Mouse (Mus musculus) lung, embryonic 15.5 days (tissue): Measurements from ENCODE around the gene Maml2. TPM values are rescaled to one million over a fixed set of nuclear protein-coding genes. Genes with fewer than 3 reads are reported as not detected.

ENCODE experiments used
- ATAC-seq: fragments of 200-750 bp; cut with Nextera tagmentation; 2 replicates; pipeline ENCODE4 v1.8.0; 2017; ENCODE audit warnings: moderate number of reproducible peaks, borderline replicate concordance; ENCODE audit not compliant: low FRiP score, low TSS enrichment; ENCODE audit errors: extremely low read depth
- H3K27ac ChIP-seq: fragments of 300-500 bp; sonication (generic); 2 replicates; pipeline ENCODE4 v1.5.1; 2015; ENCODE audit warnings: moderate library complexity, mild to moderate bottlenecking, inconsistent platforms
- H3K27me3 ChIP-seq: fragments of 300-500 bp; sonication (generic); 2 replicates; pipeline ENCODE4 v1.6.1; 2015; ENCODE audit warnings: inconsistent platforms
- H3K36me3 ChIP-seq: fragments of 300-500 bp; sonication (generic); 2 replicates; pipeline ENCODE4 v1.6.1; 2015; ENCODE audit warnings: inconsistent platforms
- H3K4me1 ChIP-seq: fragments of 300-500 bp; sonication (generic); 2 replicates; pipeline ENCODE4 v1.6.1; 2015; ENCODE audit warnings: inconsistent platforms
- H3K4me2 ChIP-seq: fragments of 300-500 bp; sonication (generic); 2 replicates; pipeline ENCODE4 v1.6.1; 2015; ENCODE audit warnings: inconsistent platforms, mild to moderate bottlenecking, moderate library complexity
- H3K4me3 ChIP-seq: fragments of 300-500 bp; sonication (generic); 2 replicates; pipeline ENCODE4 v1.5.1; 2015; ENCODE audit warnings: mild to moderate bottlenecking, inconsistent platforms
- H3K9ac ChIP-seq: fragments of 300-500 bp; sonication (generic); 2 replicates; pipeline ENCODE4 v1.6.1; 2015; ENCODE audit warnings: inconsistent platforms
- H3K9me3 ChIP-seq: fragments of 300-500 bp; sonication (generic); 2 replicates; pipeline ENCODE4 v1.6.1; 2016; ENCODE audit warnings: inconsistent platforms
- WGBS: fragments of 180-500 bp; shearing (Covaris S2); methylation state at CpG from one replicate; pipeline ENCODE4 v1.1.7; 2015; 5-methylcytosine and 5-hydroxymethylcytosine counted together
- polyA plus RNA-seq: library from polyadenylated mRNA; unstranded; fragments of >200 nt; fragmentation: Nextera tagmentation; extraction: Ambion mirVana; gene quantifications from 2 replicates; pipeline ENCODE4 v1.2.1, GENCODE M21; 2015

Maml2 gene
- polyA plus RNA-seq, 1 experiment from 2014 or later = 14.5 TPM

DNA sequence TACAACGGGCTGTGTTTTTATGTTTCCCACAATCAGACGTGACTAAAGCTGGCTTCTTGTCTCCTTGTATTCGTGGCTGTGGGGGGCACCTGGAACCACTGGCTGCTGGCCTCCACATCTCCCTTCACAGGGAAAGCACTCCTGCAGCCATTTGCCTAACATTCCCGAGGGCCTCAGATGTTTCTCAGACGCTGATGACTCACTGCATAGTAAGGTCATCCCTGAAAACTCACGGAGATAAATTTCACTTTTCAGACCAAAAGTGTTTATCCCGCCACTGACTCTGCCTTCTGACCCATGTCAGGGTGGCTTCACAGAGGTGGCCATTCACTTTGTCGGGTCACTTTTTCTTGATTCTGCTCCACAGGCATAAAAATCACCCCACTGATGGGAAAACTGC lies 246.4 kb downstream of the Maml2 start:
- no peaks in the 10 kb centered on the region for H3K9me3 ChIP-seq
- H3K4me2 ChIP-seq = no peak overlapping the region
- no peak overlapping the region for H3K4me3 ChIP-seq
- no peak overlapping the region for H3K9ac ChIP-seq
- no peak for ATAC-seq
- H3K36me3 ChIP-seq = no peaks in the 10 kb centered on the region
- peaks cover 13% of the 10 kb centered on the region for H3K4me1 ChIP-seq
- no peaks in the 10 kb centered on the region for H3K27me3 ChIP-seq
- 52% methylated on average over 8 of the region's 8 CpGs for WGBS
- H3K27ac ChIP-seq = no peak overlapping the region

DNA sequence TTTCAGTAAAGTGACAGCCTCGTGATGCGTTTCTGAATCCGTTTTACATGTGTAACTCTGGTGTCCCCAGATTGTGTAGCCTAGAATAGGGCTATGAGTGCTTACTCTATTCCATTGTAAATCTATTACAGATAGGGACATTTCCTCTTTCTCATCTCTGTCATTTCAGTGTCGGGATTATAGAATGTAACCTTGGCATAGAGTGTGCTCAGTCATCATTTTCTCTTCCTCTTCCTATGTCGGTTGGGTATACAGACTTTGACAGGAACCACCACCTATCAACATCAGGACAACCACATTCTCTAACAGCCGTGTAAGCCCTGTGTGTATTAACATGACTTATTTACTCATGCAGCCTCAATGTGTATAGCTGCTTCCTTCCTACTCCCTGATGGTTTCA lies 248.0 kb downstream of the Maml2 start:
- ATAC-seq = no peak
- WGBS = 64% methylated on average over 6 of the region's 6 CpGs
- H3K9me3 ChIP-seq = no peaks in the 10 kb centered on the region
- H3K4me3 ChIP-seq = no peak overlapping the region
- H3K4me2 ChIP-seq = no peak overlapping the region
- peaks cover 9% of the 10 kb centered on the region for H3K4me1 ChIP-seq
- no peaks in the 10 kb centered on the region for H3K27me3 ChIP-seq
- H3K27ac ChIP-seq = no peak overlapping the region
- no peaks in the 10 kb centered on the region for H3K36me3 ChIP-seq
- H3K9ac ChIP-seq = no peak overlapping the region

DNA sequence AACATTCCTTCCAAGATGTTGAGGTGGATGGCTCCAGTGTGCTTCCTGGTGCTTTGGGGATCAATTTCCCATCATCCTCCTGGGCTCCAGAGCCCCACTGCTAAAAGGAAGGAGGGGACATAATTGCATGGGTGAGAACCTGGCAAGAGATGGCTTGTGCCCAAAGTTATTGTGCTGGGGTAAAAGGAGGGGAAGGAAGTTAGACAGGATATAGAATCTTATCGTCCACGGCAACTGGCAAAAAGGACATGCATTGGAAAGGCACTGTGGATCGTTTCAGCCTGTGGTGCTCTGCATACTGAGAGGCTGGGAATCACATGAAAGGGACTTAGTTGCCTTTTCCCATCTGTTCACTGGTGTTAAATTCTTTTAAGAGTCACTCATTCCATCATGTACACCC lies 252.2 kb downstream of the Maml2 start:
- Histone ChIP-seq H3K27me3 (no peaks in the 10 kb centered on the region), H3K36me3 (no peaks in the 10 kb centered on the region), H3K9ac (no peak overlapping the region), H3K4me1 (0 out of 2 replicates have a peak, but pooled peaks cover 3% of the 10 kb centered on the region), H3K27ac (no peak overlapping the region), H3K9me3 (no peaks in the 10 kb centered on the region), H3K4me3 (no peak overlapping the region), H3K4me2 (no peak overlapping the region)
- 57% methylated on average over 3 of the region's 3 CpGs for WGBS
- no peak for ATAC-seq

DNA sequence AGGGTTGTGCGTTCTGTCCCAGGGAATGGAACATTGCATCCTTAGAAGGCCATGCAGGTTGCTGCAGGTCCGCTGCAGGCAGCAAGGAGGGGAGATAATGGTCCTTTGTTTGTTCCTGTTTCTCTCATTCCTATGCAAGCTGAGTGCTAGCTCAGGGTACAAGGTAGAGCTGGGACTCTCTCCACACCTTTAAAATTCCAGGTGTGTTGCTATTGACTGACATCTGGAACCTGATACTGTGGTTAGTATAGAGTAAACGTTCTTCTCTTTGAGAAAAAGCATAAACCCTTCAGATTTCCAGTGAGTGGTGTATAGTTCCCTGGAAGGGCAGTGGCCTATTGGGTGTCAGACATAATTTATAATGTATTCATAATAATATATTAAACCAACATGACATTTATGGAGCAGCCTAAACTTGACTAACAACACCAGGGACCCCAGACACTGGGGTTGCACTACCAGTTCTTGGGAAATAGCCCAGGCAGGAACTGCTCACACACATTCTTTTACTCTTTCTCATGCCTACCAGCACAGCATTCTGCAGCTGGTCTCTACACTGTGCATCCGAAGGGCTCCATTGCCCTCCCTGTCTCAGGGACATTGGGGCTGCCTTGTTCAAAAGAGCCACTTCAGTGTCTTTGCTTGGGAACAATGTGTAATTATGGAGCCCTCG lies 254.8 kb downstream of the Maml2 start:
- ATAC-seq = no peak
- no peak overlapping the region for H3K27ac ChIP-seq
- no peak overlapping the region for H3K4me3 ChIP-seq
- H3K4me1 ChIP-seq = 0 out of 2 replicates have a peak, but pooled peaks cover 3% of the 10 kb centered on the region
- H3K4me2 ChIP-seq = no peak overlapping the region
- no peaks in the 10 kb centered on the region for H3K27me3 ChIP-seq
- H3K9me3 ChIP-seq = no peaks in the 10 kb centered on the region
- no peaks in the 10 kb centered on the region for H3K36me3 ChIP-seq
- no peak overlapping the region for H3K9ac ChIP-seq
- 55% methylated on average over 5 of the region's 5 CpGs for WGBS

DNA sequence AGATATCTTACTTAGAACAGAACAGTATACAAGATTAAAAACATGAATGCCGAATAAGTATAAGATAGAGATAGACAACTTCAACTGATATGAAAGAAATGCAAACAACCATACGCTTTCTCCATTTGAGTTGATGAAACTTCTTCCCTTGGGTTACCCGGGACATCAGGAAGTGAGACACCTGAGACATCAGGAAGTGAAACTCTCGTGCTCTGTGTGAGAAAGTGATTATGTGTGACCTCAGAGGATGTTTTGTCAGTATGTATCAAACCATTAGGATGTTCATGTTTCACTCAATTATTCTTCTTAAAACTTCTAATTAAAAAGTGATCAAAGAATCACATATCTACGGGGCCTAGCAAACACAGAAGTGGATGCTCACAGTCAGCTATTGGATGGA lies 257.0 kb downstream of the Maml2 start:
- Histone ChIP-seq H3K9ac (no peak overlapping the region), H3K36me3 (no peaks in the 10 kb centered on the region), H3K27me3 (no peaks in the 10 kb centered on the region), H3K9me3 (no peaks in the 10 kb centered on the region), H3K27ac (no peak overlapping the region), H3K4me3 (no peak overlapping the region), H3K4me1 (peaks cover 9% of the 10 kb centered on the region; the same call in 1 of the 2 replicates), H3K4me2 (no peak overlapping the region)
- 70% methylated on average over 5 of the region's 5 CpGs for WGBS
- no peak for ATAC-seq

DNA sequence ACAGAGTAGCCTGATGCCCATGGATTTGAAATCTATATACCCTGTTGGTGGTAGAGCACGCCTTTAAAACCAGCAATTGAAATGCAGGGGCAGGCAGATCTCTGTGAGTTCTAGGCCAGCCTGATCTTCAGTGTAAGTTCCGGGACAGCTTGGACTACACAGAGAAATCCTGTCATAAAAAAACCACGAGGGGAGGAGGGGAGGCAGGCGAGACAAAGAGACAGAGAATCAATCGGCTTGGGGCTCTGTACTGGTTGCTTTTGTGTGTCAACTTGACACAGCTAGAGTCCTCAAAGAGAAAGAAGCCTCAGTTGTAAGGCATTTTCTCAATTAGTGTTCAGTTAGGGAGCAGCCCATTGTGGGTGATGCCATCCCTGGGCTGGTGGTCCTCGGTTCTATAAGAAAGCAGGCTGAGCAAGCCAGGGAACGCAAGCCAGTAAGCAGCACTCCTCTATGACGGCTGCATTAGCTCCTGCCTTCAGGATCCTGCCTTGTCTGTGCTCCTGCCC lies 258.3 kb downstream of the Maml2 start:
- Histone ChIP-seq H3K9ac (no peak overlapping the region), H3K27ac (no peak overlapping the region), H3K9me3 (no peaks in the 10 kb centered on the region), H3K4me3 (no peak overlapping the region), H3K4me2 (no peak overlapping the region), H3K27me3 (no peaks in the 10 kb centered on the region), H3K4me1 (peaks cover 12% of the 10 kb centered on the region; the same call in 1 of the 2 replicates), H3K36me3 (no peaks in the 10 kb centered on the region)
- WGBS = 74% methylated on average over 8 of the region's 8 CpGs
- ATAC-seq = no peak

DNA sequence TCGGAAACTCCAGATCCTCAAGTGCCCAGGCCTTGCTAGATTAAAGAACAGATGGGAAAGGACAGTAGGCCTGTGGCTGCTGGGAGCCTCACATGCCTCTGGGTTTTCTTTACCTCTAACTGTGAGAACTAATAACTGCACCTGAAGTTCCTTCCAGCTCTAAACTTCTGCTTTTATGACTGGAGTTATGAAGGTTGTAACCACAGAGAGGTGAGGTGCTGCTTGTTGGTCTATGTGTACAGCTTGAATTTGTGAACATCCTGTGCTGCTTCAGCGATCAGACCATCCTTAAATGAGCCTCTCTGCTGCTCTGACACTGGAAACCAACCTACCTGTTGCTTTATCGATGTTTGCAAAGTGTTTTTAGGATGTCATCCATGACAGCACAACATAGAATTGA lies 258.9 kb downstream of the Maml2 start:
- H3K9me3 ChIP-seq = no peaks in the 10 kb centered on the region
- 80% methylated on average over 3 of the region's 3 CpGs for WGBS
- no peak overlapping the region for H3K27ac ChIP-seq
- no peak overlapping the region for H3K4me3 ChIP-seq
- H3K27me3 ChIP-seq = no peaks in the 10 kb centered on the region
- no peak overlapping the region for H3K9ac ChIP-seq
- H3K36me3 ChIP-seq = no peaks in the 10 kb centered on the region
- no peak overlapping the region for H3K4me2 ChIP-seq
- peaks cover 12% of the 10 kb centered on the region; the same call in 1 of the 2 replicates for H3K4me1 ChIP-seq
- no peak for ATAC-seq

DNA sequence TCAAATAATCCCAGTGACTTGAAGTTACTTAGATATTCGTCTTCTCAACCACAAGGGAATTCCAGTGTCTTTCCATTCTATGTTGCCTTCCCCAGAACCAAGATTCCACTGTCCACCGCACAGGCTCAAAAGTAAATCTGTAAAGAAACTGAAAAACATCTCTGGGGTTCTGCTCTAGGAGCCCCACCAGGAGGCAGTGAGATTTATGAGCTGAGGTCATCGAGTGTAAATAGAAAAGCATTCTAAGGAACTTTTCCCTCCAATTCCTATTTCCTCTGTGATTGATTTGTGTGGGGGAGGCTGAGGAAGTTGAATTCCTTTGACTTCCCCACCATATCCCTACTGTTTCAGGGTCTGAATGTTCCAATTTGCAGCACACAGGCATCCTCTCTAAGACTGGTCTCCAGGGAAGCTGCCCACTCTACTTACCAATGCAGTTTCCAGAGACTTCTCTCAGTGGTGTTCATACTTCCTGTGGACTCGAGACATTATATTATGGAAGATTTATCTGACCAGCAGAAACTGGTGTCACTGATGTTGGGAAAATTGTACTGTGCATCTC lies 261.1 kb downstream of the Maml2 start:
- H3K4me3 ChIP-seq = no peak overlapping the region
- H3K4me2 ChIP-seq = no peak overlapping the region
- H3K27ac ChIP-seq = no peak overlapping the region
- WGBS = 56% methylated on average over 4 of the region's 4 CpGs
- ATAC-seq = no peak
- no peaks in the 10 kb centered on the region for H3K27me3 ChIP-seq
- peaks cover 22% of the 10 kb centered on the region for H3K4me1 ChIP-seq
- H3K9ac ChIP-seq = no peak overlapping the region
- no peaks in the 10 kb centered on the region for H3K9me3 ChIP-seq
- no peaks in the 10 kb centered on the region for H3K36me3 ChIP-seq

DNA sequence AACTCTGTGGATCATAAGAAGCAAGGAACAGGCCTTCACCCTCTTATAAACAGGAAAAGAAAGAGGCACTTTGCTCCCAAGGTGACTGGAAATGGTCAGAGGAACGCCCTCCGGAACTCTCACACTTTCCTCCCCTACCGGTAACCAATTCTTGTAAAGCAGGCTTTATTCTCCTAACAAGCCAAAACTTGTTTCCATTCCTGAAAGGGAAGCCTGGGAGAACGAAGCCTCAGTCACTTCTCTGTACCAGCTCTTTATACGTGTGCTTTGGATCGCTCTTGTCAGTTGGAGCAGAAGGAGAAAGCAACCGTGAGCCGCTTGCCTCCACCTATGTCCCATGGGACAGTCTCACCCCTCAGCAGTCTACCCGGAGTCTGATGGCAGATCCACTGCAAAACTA lies 262.9 kb downstream of the Maml2 start:
- H3K4me1 ChIP-seq = peaks cover 39% of the 10 kb centered on the region
- 0 out of 2 replicates have a peak overlapping the region, but pooled peaks have one; percentile 37 for H3K27ac ChIP-seq
- 74% methylated on average over 9 of the region's 9 CpGs for WGBS
- no peak overlapping the region for H3K9ac ChIP-seq
- no peaks in the 10 kb centered on the region for H3K36me3 ChIP-seq
- H3K27me3 ChIP-seq = no peaks in the 10 kb centered on the region
- H3K4me2 ChIP-seq = no peak overlapping the region
- no peak overlapping the region for H3K4me3 ChIP-seq
- H3K9me3 ChIP-seq = no peaks in the 10 kb centered on the region
- no peak for ATAC-seq

DNA sequence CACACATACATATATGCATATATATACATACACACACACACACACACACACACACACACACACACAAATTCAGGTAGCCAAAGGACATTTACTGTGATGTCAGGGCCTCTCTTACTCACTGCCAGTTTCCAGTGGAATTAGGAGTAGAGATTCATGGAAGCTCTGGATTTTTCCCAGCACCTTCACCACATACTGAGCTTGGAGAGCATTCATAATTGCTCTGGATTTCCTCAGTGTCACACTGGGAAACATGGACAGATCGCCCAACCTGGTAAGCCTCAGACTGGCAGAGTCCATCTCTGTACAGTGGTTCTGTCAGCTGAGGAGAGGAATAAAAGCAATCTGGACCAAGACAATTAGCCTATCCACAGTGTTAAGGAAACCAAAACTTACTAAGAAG lies 263.6 kb downstream of the Maml2 start:
- Histone ChIP-seq H3K27me3 (no peaks in the 10 kb centered on the region), H3K4me1 (peaks cover 40% of the 10 kb centered on the region), H3K9ac (no peak overlapping the region), H3K4me2 (no peak overlapping the region), H3K36me3 (no peaks in the 10 kb centered on the region), H3K4me3 (no peak overlapping the region), H3K9me3 (no peaks in the 10 kb centered on the region), H3K27ac (no peak overlapping the region)
- 96% methylated on average over 1 of the region's 1 CpGs for WGBS
- no peak for ATAC-seq

DNA sequence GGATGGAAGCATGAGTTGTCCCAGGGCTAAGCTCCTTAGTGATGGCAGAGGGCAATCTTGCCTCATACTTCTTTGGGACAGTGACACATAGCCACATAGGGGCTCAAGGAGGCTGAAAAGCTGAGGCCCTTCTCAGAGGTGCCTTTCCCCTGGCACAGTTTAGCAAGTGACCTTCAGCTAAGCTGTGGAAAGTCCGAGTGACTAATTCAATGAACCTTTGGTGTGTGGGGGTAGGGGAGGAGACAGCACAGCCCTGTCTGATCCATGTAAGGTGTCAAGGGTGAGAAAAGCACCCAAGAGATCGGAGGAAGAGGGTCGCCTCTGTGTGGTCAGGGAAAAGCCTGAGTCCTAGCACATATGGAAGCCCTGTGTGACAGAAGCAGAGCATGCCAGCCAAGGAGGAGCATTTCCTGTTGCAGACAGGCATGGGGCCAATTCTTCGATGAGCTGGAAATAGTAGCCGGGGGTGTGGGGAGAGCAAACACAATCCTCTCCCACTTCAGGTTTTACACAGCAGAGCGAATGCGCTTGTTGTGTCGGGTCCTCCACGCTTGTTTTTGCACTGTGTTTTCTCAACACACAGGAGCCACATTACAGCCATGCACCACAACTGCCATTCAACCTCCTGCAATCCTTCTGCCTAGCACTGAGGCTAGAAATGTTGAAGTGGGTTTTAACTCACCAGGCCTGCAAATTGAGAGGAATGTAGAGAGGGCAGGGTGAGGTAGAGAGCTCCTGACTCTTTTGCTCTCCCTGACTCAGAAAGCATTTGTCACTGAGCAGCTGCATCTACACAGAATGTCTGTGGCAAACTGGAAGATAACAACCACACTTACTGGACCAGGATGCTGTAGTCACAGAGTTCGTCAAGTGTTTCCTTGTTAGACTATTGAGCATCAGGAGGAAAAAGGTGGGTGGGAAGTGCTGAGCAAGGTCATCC lies 266.0 kb downstream of the Maml2 start:
- peak; percentile 60; the same call in 1 of the 2 replicates for ATAC-seq

More for the DNA sequence above, 266.0 kb downstream of the Maml2 start:
- Histone ChIP-seq H3K4me1 (peaks cover 38% of the 10 kb centered on the region), H3K27me3 (no peaks in the 10 kb centered on the region), H3K9ac (no peak overlapping the region), H3K36me3 (no peaks in the 10 kb centered on the region), H3K4me2 (peak overlapping the region; percentile 17; the same call in 1 of the 2 replicates), H3K9me3 (no peaks in the 10 kb centered on the region), H3K27ac (peak overlapping the region; percentile 75), H3K4me3 (no peak overlapping the region)
- 19% methylated on average over 10 of the region's 10 CpGs for WGBS
